Mouse (Mus musculus) neural tube, embryonic 10.5 days (tissue): ENCODE results near the gene Bcat1.

ENCODE experiments used
- DNase-seq: peaks from one replicate; pipeline ENCODE4 v3.0.0-alpha.2; 2017; ENCODE audit warnings: low spot score; ENCODE audit errors: extremely low spot score

Bcat1 gene

GRCm38 (mm10) chr6:145056102-145056501 lies 19.9 kb downstream of the Bcat1 start:
- no peak for DNase-seq

GRCm38 (mm10) chr6:145055277-145055858 lies 20.6 kb downstream of the Bcat1 start:
- no peak for DNase-seq

GRCm38 (mm10) chr6:145052669-145053068 lies 23.3 kb downstream of the Bcat1 start:
- no peak for DNase-seq

- DNase-seq = no peak
Observed at GRCm38 (mm10) chr6:145050899-145051298, 25.1 kb downstream of the Bcat1 start.

GRCm38 (mm10) chr6:145048131-145048997 lies 27.6 kb downstream of the Bcat1 start:
- DNase-seq = peak; percentile 64

- DNase-seq = peak; percentile 66
Observed at GRCm38 (mm10) chr6:145047445-145047857, 28.5 kb downstream of the Bcat1 start.

- DNase-seq = no peak
Observed at GRCm38 (mm10) chr6:145046266-145046890, 29.6 kb downstream of the Bcat1 start.

- no peak for DNase-seq
Observed at GRCm38 (mm10) chr6:145044916-145045574, 30.9 kb downstream of the Bcat1 start.

GRCm38 (mm10) chr6:145040732-145041131 lies 35.3 kb downstream of the Bcat1 start:
- no peak for DNase-seq

GRCm38 (mm10) chr6:145037626-145038025 lies 38.4 kb downstream of the Bcat1 start:
- DNase-seq = no peak

GRCm38 (mm10) chr6:145035412-145035811 lies 40.6 kb downstream of the Bcat1 start:
- no peak for DNase-seq

GRCm38 (mm10) chr6:145030587-145030986 lies 45.4 kb downstream of the Bcat1 start:
- DNase-seq = no peak

- no peak for DNase-seq
Observed at GRCm38 (mm10) chr6:145023990-145024389, 52.0 kb downstream of the Bcat1 start.

- peak; percentile 50 for DNase-seq
Observed at GRCm38 (mm10) chr6:145022966-145023725, 52.8 kb downstream of the Bcat1 start.

GRCm38 (mm10) chr6:145022349-145022748 lies 53.6 kb downstream of the Bcat1 start:
- no peak for DNase-seq

- no peak for DNase-seq
Observed at GRCm38 (mm10) chr6:145020553-145020952, 55.4 kb downstream of the Bcat1 start.

- DNase-seq = no peak
Observed at GRCm38 (mm10) chr6:145018295-145018694, 57.7 kb downstream of the Bcat1 start.

- no peak for DNase-seq
Observed at GRCm38 (mm10) chr6:145017508-145017907, 58.5 kb downstream of the Bcat1 start.

GRCm38 (mm10) chr6:145016639-145017038 lies 59.3 kb downstream of the Bcat1 start:
- no peak for DNase-seq

GRCm38 (mm10) chr6:145014944-145015343 lies 61.0 kb downstream of the Bcat1 start:
- no peak for DNase-seq

- no peak for DNase-seq
Observed at GRCm38 (mm10) chr6:145012699-145013098, 63.3 kb downstream of the Bcat1 start.
